Mouse (Mus musculus): ENCODE measurements around the gene Gm340. TPM values are rescaled to one million over a fixed set of nuclear protein-coding genes. Genes with fewer than 3 reads are reported as not detected.

Gm340 gene
- total RNA-seq (2014; fragmentation: Nextera tagmentation) (8.7 and 10.5 TPM in 2 replicates), total RNA-seq (2017) (8.5 and 9.0 TPM in 2 replicates)

GRCm38 (mm10) chr19:41581706-41582420 lies at the start of gene Gm340:
Gene Gm340 (plus strand): TSS chr19:41582370.
- ATAC-seq (replicated peaks; ENCODE audit: poor library complexity, severe bottlenecking): no peak

- no peak for ATAC-seq (replicated peaks; ENCODE audit: poor library complexity, severe bottlenecking)
These were observed 48.1 kb upstream of the Gm340 start for GRCm38 (mm10) chr19:41534021-41534420.

GRCm38 (mm10) chr19:41556981-41557380 lies 25.2 kb upstream of the Gm340 start:
- ATAC-seq (replicated peaks; ENCODE audit: poor library complexity, severe bottlenecking): no peak

GRCm38 (mm10) chr19:41557491-41557890 lies 24.7 kb upstream of the Gm340 start:
- no peak for ATAC-seq (replicated peaks; ENCODE audit: poor library complexity, severe bottlenecking)

- ATAC-seq (replicated peaks; ENCODE audit: poor library complexity, severe bottlenecking): no peak
These were observed 23.2 kb upstream of the Gm340 start for GRCm38 (mm10) chr19:41558891-41559486.

GRCm38 (mm10) chr19:41560856-41561255 lies 21.3 kb upstream of the Gm340 start:
- ATAC-seq (replicated peaks; ENCODE audit: poor library complexity, severe bottlenecking): no peak

GRCm38 (mm10) chr19:41568791-41569190 lies 13.4 kb upstream of the Gm340 start:
- no peak for ATAC-seq (replicated peaks; ENCODE audit: poor library complexity, severe bottlenecking)

GRCm38 (mm10) chr19:41573700-41574099 lies 8.5 kb upstream of the Gm340 start:
- no peak for ATAC-seq (replicated peaks; ENCODE audit: poor library complexity, severe bottlenecking)

- ATAC-seq (replicated peaks; ENCODE audit: poor library complexity, severe bottlenecking): no peak
These were observed 4.6 kb upstream of the Gm340 start for GRCm38 (mm10) chr19:41577576-41577975.

GRCm38 (mm10) chr19:41579311-41579920 lies 2.8 kb upstream of the Gm340 start:
- no peak for ATAC-seq (replicated peaks; ENCODE audit: poor library complexity, severe bottlenecking)

- ATAC-seq (replicated peaks; ENCODE audit: poor library complexity, severe bottlenecking): no peak
These were observed 846 bp downstream of the Gm340 start for GRCm38 (mm10) chr19:41582918-41583514.

GRCm38 (mm10) chr19:41586752-41587151 lies 4.6 kb downstream of the Gm340 start:
- ATAC-seq (replicated peaks; ENCODE audit: poor library complexity, severe bottlenecking): no peak

GRCm38 (mm10) chr19:41587431-41588222 lies 5.5 kb downstream of the Gm340 start:
- no peak for ATAC-seq (replicated peaks; ENCODE audit: poor library complexity, severe bottlenecking)

GRCm38 (mm10) chr19:41589026-41589425 lies 6.9 kb downstream of the Gm340 start:
- no peak for ATAC-seq (replicated peaks; ENCODE audit: poor library complexity, severe bottlenecking)

GRCm38 (mm10) chr19:41589681-41590080 lies 7.5 kb downstream of the Gm340 start:
- ATAC-seq (replicated peaks; ENCODE audit: poor library complexity, severe bottlenecking): no peak

- ATAC-seq (replicated peaks; ENCODE audit: poor library complexity, severe bottlenecking): no peak
These were observed 9.6 kb downstream of the Gm340 start for GRCm38 (mm10) chr19:41591808-41592207.

- ATAC-seq (replicated peaks; ENCODE audit: poor library complexity, severe bottlenecking): peak; percentile 88
These were observed 15.2 kb downstream of the Gm340 start for GRCm38 (mm10) chr19:41597170-41597894.

- ATAC-seq (replicated peaks; ENCODE audit: poor library complexity, severe bottlenecking): peak; percentile 34
These were observed 18.5 kb downstream of the Gm340 start for GRCm38 (mm10) chr19:41600647-41601046.

- ATAC-seq (replicated peaks; ENCODE audit: poor library complexity, severe bottlenecking): no peak
These were observed 24.2 kb downstream of the Gm340 start for GRCm38 (mm10) chr19:41606208-41606987.

Data from granulocyte monocyte progenitor cell, adult 5-6 weeks (primary cell).